Mouse (Mus musculus) lung, embryonic 15.5 days (tissue): ENCODE data around the gene Lgr6. TPM values are rescaled to one million over a fixed set of nuclear protein-coding genes. Genes with fewer than 3 reads are reported as not detected.
A peak's percentile ranks its signal among the peaks of the same experiment; 100 is the strongest.

Experiments
- ATAC-seq: fragments of 200-750 bp; cut with Nextera tagmentation; 2 replicates; pipeline ENCODE4 v1.8.0; 2017; ENCODE audit warnings: moderate number of reproducible peaks, borderline replicate concordance; ENCODE audit not compliant: low FRiP score, low TSS enrichment; ENCODE audit errors: extremely low read depth
- H3K27ac ChIP-seq: fragments of 300-500 bp; sonication (generic); 2 replicates; pipeline ENCODE4 v1.5.1; 2015; ENCODE audit warnings: moderate library complexity, mild to moderate bottlenecking, inconsistent platforms
- H3K27me3 ChIP-seq: fragments of 300-500 bp; sonication (generic); 2 replicates; pipeline ENCODE4 v1.6.1; 2015; ENCODE audit warnings: inconsistent platforms
- H3K36me3 ChIP-seq: fragments of 300-500 bp; sonication (generic); 2 replicates; pipeline ENCODE4 v1.6.1; 2015; ENCODE audit warnings: inconsistent platforms
- H3K4me1 ChIP-seq: fragments of 300-500 bp; sonication (generic); 2 replicates; pipeline ENCODE4 v1.6.1; 2015; ENCODE audit warnings: inconsistent platforms
- H3K4me2 ChIP-seq: fragments of 300-500 bp; sonication (generic); 2 replicates; pipeline ENCODE4 v1.6.1; 2015; ENCODE audit warnings: inconsistent platforms, mild to moderate bottlenecking, moderate library complexity
- H3K4me3 ChIP-seq: fragments of 300-500 bp; sonication (generic); 2 replicates; pipeline ENCODE4 v1.5.1; 2015; ENCODE audit warnings: mild to moderate bottlenecking, inconsistent platforms
- H3K9ac ChIP-seq: fragments of 300-500 bp; sonication (generic); 2 replicates; pipeline ENCODE4 v1.6.1; 2015; ENCODE audit warnings: inconsistent platforms
- H3K9me3 ChIP-seq: fragments of 300-500 bp; sonication (generic); 2 replicates; pipeline ENCODE4 v1.6.1; 2016; ENCODE audit warnings: inconsistent platforms
- WGBS: fragments of 180-500 bp; shearing (Covaris S2); methylation state at CpG from one replicate; pipeline ENCODE4 v1.1.7; 2015; 5-methylcytosine and 5-hydroxymethylcytosine counted together
- polyA plus RNA-seq: library from polyadenylated mRNA; unstranded; fragments of >200 nt; fragmentation: Nextera tagmentation; extraction: Ambion mirVana; gene quantifications from 2 replicates; pipeline ENCODE4 v1.2.1, GENCODE M21; 2015

Gene Lgr6
- polyA plus RNA-seq, 1 experiment from 2014 or later = 11.6 TPM

DNA sequence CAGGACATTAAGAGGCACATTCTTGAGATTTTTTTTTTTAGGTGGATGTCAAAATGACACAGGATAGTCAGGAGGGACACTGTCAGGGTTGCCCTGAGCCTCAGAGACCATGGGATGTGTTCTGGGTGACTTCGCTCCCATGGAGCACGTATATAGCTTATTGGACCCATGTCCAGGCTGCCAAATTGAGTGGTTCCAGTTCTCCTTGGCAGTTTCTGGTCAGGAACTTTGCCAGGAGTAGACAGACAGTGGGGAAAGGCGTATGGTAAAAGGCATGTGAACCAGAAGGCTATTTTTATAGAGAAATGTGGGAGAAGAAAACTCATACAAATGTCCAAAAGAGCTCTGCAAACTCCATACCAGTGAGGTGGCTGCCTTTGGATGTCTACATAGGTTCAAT, 95.2 kb downstream of the Lgr6 start:
- Histone ChIP-seq H3K4me1 (no peaks in the 10 kb centered on the region), H3K27ac (no peak overlapping the region), H3K27me3 (no peaks in the 10 kb centered on the region; the same call in 1 of the 2 replicates), H3K36me3 (no peaks in the 10 kb centered on the region), H3K4me3 (no peak overlapping the region), H3K9ac (no peak overlapping the region), H3K9me3 (no peaks in the 10 kb centered on the region), H3K4me2 (no peak overlapping the region)
- no peak for ATAC-seq
- 72% methylated on average over 3 of the region's 3 CpGs for WGBS

DNA sequence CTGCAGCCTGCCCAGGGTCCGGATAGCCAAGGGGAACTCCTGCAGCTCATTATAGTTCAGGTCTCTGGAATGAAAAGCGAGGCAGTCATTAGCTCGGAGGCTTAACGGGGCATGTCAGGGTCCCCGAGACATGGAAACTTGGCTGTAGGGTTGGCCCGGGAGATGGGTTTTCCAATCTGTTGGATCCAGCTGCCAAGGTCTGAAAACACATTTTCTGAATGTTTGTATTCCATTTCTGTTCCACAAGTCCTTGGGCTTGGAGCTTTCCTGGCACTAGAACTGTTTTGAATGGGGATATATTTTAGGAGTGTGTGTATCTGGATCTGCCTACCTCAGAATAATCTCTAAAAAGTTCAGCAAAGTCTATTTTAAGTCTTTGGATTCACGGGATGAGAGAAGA, 99.4 kb downstream of the Lgr6 start:
- no peak for ATAC-seq
- WGBS = 64% methylated on average over 7 of the region's 7 CpGs
- no peaks in the 10 kb centered on the region; the same call in 1 of the 2 replicates for H3K27me3 ChIP-seq
- no peaks in the 10 kb centered on the region for H3K9me3 ChIP-seq
- H3K36me3 ChIP-seq = no peaks in the 10 kb centered on the region
- no peaks in the 10 kb centered on the region for H3K4me1 ChIP-seq
- no peak overlapping the region for H3K4me3 ChIP-seq
- H3K9ac ChIP-seq = no peak overlapping the region
- no peak overlapping the region for H3K27ac ChIP-seq
- no peak overlapping the region for H3K4me2 ChIP-seq

DNA sequence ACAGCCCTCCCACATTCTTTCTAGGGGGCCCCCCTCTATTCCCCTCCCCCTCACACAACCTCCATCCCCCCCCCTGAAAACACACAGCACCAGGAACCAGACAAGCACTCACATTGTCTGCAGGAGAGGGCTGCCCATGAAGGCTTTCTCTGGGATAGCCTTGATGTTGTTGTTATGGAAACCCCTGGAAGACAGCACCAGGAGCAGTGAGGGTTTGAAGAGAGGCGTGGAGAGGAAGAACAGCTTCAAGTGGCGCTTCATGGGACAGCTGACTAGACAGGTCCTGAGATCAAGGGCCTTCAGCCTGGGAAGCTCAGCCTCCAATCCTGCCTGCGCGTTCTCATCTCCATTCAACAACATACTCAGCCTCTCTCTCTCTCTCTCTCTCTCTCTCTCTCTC, 101.7 kb downstream of the Lgr6 start:
- Histone ChIP-seq H3K4me3 (no peak overlapping the region), H3K4me2 (no peak overlapping the region), H3K36me3 (no peaks in the 10 kb centered on the region), H3K9me3 (no peaks in the 10 kb centered on the region), H3K27ac (no peak overlapping the region), H3K27me3 (peaks cover 3% of the 10 kb centered on the region; the same call in 1 of the 2 replicates), H3K4me1 (no peaks in the 10 kb centered on the region), H3K9ac (no peak overlapping the region)
- WGBS = 52% methylated on average over 4 of the region's 4 CpGs
- ATAC-seq = no peak

DNA sequence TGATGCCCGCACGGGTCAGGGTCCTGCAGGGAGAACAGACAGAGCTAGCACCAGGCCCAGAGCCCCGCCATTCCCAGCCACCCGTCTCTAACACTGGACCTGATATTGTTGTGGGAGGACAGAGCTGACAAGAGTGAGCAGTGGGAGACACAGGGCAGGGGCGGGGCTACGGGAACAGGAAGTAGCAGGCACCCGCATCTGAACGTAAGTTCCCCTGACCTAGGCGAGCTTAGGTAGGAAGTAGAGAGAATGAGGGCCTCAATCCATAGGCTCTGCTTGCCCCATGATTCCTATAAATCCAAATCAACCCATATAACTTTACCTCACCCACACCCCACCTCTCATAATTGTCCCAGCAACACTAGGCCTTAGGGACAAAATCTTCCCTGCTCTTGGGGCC, 104.5 kb downstream of the Lgr6 start:
- 77% methylated on average over 9 of the region's 9 CpGs for WGBS
- no peaks in the 10 kb centered on the region for H3K36me3 ChIP-seq
- no peak for ATAC-seq
- peaks cover 26% of the 10 kb centered on the region for H3K27me3 ChIP-seq
- no peak overlapping the region for H3K4me2 ChIP-seq
- H3K9ac ChIP-seq = no peak overlapping the region
- no peak overlapping the region for H3K4me3 ChIP-seq
- H3K4me1 ChIP-seq = no peaks in the 10 kb centered on the region
- H3K27ac ChIP-seq = no peak overlapping the region
- H3K9me3 ChIP-seq = no peaks in the 10 kb centered on the region

DNA sequence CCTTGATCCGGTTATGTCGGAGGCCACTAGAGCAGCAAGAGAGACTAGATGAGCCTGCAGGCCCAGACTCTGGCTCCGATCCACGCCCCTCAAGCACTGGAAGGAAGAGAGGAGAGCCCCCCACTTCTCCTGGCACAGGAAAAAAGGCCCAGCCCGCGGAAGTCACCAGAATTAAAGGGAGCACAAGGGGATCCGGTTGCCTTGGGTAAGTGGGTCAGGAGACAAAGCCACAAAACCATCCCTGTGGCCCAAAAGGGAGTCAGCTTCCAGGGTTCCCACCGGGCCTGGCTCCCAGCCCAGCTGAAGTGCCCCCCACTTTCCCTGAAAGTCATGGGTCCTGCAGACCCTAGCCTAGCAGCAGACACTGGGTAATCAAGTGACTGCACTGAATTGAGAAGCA, 106.8 kb downstream of the Lgr6 start:
- 81% methylated on average over 8 of the region's 8 CpGs for WGBS
- no peak for ATAC-seq

DNA sequence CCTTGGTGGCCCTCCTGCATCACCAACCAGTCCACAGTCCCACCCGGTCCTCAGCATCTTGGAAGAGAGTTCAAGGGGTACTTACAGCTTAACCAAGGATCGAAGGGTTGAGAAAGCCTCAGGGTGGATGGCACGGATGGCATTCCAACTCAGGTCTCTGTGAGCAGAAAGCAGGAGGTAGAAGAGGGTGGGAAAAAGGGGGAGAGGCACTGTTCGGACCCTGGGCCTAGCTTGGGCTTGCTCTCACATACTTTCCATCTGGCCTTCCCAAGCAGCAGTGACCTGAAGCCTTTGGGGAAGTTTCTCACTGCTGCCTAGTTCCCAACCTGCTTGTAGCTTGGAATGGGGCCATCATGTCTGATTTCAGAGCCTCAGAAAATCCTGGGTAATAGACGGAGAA, 107.5 kb downstream of the Lgr6 start:
- Histone ChIP-seq H3K4me2 (no peak overlapping the region), H3K4me3 (no peak overlapping the region), H3K9me3 (no peaks in the 10 kb centered on the region), H3K27ac (no peak overlapping the region), H3K27me3 (peaks cover 40% of the 10 kb centered on the region), H3K9ac (no peak overlapping the region), H3K4me1 (no peaks in the 10 kb centered on the region), H3K36me3 (no peaks in the 10 kb centered on the region)
- WGBS = 57% methylated on average over 5 of the region's 5 CpGs
- no peak for ATAC-seq

More for the DNA sequence above, 106.8 kb downstream of the Lgr6 start:
- H3K4me1 ChIP-seq = no peaks in the 10 kb centered on the region
- H3K9me3 ChIP-seq = no peaks in the 10 kb centered on the region
- no peak overlapping the region for H3K27ac ChIP-seq
- H3K27me3 ChIP-seq = peaks cover 40% of the 10 kb centered on the region
- H3K4me2 ChIP-seq = no peak overlapping the region
- H3K36me3 ChIP-seq = no peaks in the 10 kb centered on the region
- no peak overlapping the region for H3K4me3 ChIP-seq
- H3K9ac ChIP-seq = no peak overlapping the region

DNA sequence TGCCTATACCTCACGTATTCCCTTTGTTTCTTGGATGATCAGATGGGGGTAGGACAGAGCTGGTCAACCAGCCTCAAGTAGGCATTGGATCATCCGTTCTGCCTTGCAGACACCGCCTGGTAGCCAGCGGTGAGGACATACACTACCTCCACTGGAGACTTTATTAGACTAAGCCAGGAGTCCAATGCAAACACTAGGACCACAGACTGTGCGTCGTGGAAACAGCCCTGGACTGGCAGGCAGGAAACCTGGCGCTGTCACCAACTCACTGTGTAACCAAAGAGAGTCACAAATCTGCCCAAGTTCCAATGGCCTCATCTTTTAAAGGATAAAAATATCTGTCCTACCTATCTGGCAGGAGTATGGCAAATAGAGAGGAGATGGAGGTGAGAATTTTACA, 108.6 kb downstream of the Lgr6 start:
- Histone ChIP-seq H3K27ac (no peak overlapping the region), H3K4me3 (no peak overlapping the region), H3K27me3 (peaks cover 48% of the 10 kb centered on the region), H3K4me2 (no peak overlapping the region), H3K36me3 (no peaks in the 10 kb centered on the region), H3K4me1 (no peaks in the 10 kb centered on the region), H3K9ac (no peak overlapping the region), H3K9me3 (no peaks in the 10 kb centered on the region)
- WGBS = 81% methylated on average over 7 of the region's 7 CpGs
- no peak for ATAC-seq

DNA sequence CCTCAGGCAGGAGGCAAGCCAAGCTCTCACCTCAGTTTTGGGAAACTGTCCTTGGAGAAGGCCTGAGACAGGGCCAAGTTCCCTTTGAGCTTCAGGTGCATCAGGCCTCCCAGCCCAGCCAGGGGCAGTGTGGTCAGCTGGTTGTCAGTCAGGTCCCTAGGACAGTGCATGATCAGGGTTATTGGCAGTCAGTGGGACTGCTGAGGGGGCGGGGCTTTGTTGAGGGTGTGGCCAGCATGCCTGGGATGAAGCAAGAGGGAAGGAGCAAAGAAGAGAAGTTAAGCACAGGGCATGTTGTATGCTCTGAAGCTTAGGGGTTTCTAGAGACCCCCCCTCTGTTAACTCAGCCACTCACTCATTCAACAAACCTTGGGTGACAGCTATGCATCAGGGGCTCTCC, 109.1 kb downstream of the Lgr6 start:
- no peak overlapping the region for H3K4me3 ChIP-seq
- H3K36me3 ChIP-seq = no peaks in the 10 kb centered on the region
- H3K27me3 ChIP-seq = peaks cover 52% of the 10 kb centered on the region
- 14% methylated on average over 1 of the region's 1 CpGs for WGBS
- no peak overlapping the region for H3K4me2 ChIP-seq
- ATAC-seq = no peak
- H3K9me3 ChIP-seq = no peaks in the 10 kb centered on the region
- no peak overlapping the region for H3K9ac ChIP-seq
- H3K27ac ChIP-seq = no peak overlapping the region
- H3K4me1 ChIP-seq = no peaks in the 10 kb centered on the region

DNA sequence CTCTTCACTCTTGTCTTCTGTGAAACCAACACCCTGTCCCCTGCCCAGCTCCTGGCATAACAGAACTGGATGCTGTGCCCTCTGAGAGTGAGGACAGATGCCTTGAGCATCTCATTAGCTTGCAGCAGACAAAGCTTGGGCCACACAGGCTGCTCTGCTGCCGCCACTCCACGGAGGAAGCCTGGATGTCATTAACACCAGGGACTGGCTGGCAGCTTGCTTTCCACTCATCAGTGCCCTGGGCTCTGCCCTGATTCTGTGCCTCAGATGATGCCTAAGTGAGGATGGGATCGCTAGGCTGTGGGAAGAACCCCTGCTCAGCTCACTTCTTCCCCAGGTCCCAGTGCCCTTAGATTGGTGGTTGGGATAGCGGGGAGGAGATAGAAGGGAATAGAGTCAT, 109.6 kb downstream of the Lgr6 start:
- H3K4me3 ChIP-seq = no peak overlapping the region
- H3K27ac ChIP-seq = no peak overlapping the region
- peaks cover 55% of the 10 kb centered on the region for H3K27me3 ChIP-seq
- no peaks in the 10 kb centered on the region for H3K36me3 ChIP-seq
- 60% methylated on average over 4 of the region's 4 CpGs for WGBS
- no peaks in the 10 kb centered on the region for H3K4me1 ChIP-seq
- H3K4me2 ChIP-seq = no peak overlapping the region
- ATAC-seq = no peak
- H3K9ac ChIP-seq = no peak overlapping the region
- no peaks in the 10 kb centered on the region for H3K9me3 ChIP-seq

DNA sequence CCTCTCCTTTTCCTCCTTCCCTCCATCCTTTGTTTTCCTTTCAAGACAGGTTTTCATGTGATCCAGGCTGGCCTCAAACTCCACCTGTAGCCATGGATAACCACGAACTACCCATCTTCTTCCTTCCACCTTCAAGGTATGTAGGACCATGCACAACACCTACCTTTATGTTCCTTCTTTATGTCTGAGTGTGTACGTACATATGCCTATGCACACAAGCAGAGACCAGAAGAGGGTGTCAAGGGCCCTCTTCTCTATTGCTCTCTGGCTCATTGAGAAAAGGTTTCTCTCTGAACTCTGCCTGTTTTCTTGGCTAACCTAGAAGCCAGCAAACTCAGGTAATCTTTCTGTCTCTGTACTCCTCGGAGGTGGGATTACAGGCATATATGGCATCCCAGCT, 110.3 kb downstream of the Lgr6 start:
- Histone ChIP-seq H3K27ac (no peak overlapping the region), H3K36me3 (no peaks in the 10 kb centered on the region), H3K4me1 (no peaks in the 10 kb centered on the region), H3K9me3 (no peaks in the 10 kb centered on the region), H3K9ac (no peak overlapping the region), H3K4me2 (no peak overlapping the region), H3K4me3 (no peak overlapping the region), H3K27me3 (peaks cover 61% of the 10 kb centered on the region)
- 51% methylated on average over 3 of the region's 3 CpGs for WGBS
- ATAC-seq = no peak

DNA sequence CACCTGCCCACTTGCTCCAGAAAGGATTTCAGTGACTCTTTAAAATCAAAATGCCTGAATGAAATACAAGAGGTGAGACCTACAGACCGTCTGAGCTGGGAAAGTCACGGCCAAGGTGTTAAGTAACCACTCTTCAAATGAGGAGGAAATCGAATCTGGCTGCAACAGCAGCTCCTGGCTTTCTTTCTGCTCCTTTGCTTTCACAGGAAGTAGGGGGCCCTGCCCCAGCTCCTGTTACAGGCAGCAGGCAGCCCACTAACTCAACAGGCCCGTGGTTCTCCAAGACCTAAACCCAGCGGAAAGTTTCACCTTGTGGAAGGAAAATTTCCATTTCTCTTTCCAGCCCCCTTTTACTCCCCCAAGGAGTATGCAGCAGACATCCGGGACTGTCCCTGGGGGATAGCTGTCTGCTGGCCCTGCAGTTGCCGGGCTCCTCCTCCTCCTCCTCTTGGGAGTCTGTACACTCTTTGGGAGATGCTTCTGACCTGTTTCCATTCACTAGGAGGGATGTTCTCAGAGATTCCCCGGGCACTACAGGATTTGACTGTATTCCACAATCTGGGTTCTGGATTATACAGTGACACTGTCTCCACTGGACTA, 112.9 kb downstream of the Lgr6 start:
- Histone ChIP-seq H3K4me3 (no peak overlapping the region), H3K4me2 (no peak overlapping the region), H3K4me1 (peaks cover 10% of the 10 kb centered on the region; the same call in 1 of the 2 replicates), H3K36me3 (no peaks in the 10 kb centered on the region), H3K27me3 (peaks cover 71% of the 10 kb centered on the region), H3K9me3 (no peaks in the 10 kb centered on the region), H3K9ac (no peak overlapping the region), H3K27ac (no peak overlapping the region)
- 24% methylated on average over 8 of the region's 8 CpGs for WGBS
- ATAC-seq = no peak

DNA sequence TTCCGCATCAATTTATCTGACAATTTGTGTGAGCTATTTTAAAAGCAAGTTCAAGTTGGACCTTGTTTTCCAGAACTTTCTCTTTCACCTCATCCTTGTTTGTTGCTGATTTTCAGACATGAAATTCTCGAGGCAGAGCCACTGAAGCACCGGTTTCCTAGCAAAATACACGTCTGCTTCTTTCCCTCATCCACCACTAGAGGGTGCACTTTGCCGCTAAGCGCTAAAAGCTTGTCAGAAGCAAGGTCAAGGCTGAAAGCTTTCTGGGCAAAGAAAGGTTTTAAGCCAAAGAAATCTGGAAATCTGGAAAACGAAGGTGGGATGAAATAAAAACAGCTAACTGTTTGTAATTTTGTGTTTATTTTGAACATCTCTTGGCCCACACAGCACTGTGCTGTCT, 115.7 kb downstream of the Lgr6 start:
- Histone ChIP-seq H3K4me1 (peaks cover 10% of the 10 kb centered on the region; the same call in 1 of the 2 replicates), H3K36me3 (no peaks in the 10 kb centered on the region), H3K4me2 (no peak overlapping the region), H3K27ac (no peak overlapping the region), H3K9ac (no peak overlapping the region), H3K27me3 (peaks cover 53% of the 10 kb centered on the region), H3K9me3 (no peaks in the 10 kb centered on the region), H3K4me3 (no peak overlapping the region)
- ATAC-seq = no peak
- 8% methylated on average over 7 of the region's 7 CpGs for WGBS

DNA sequence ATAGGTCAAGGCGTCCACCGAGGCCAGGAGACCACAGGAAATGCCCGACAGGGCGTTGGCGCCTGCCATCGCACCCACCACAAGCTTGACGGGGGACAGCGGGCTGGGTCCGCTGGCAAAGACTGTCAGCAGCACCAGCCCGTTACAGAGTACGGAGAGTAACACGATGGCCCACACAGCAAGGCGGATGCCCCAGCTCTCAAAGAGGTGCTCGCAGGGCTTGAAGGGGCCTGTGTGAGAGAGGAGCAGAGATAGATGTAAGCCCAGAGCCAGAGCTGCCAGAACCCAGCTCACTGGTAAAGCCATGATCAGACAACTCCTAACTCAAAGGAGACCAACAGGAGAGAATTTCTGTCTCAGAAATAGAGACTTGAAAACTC, 117.1 kb downstream of the Lgr6 start:
- WGBS = 12% methylated on average over 14 of the region's 14 CpGs
- H3K27ac ChIP-seq = no peak overlapping the region
- no peak for ATAC-seq
- peaks cover 10% of the 10 kb centered on the region; the same call in 1 of the 2 replicates for H3K4me1 ChIP-seq
- H3K36me3 ChIP-seq = no peaks in the 10 kb centered on the region
- no peak overlapping the region for H3K9ac ChIP-seq
- H3K27me3 ChIP-seq = peaks cover 41% of the 10 kb centered on the region
- peak overlapping the region; percentile 37 for H3K4me3 ChIP-seq
- H3K4me2 ChIP-seq = peak overlapping the region; percentile 84
- H3K9me3 ChIP-seq = no peaks in the 10 kb centered on the region
